Comparison of ENCODE assay signal across 8 mouse cellular contexts in the genomic region with DNA sequence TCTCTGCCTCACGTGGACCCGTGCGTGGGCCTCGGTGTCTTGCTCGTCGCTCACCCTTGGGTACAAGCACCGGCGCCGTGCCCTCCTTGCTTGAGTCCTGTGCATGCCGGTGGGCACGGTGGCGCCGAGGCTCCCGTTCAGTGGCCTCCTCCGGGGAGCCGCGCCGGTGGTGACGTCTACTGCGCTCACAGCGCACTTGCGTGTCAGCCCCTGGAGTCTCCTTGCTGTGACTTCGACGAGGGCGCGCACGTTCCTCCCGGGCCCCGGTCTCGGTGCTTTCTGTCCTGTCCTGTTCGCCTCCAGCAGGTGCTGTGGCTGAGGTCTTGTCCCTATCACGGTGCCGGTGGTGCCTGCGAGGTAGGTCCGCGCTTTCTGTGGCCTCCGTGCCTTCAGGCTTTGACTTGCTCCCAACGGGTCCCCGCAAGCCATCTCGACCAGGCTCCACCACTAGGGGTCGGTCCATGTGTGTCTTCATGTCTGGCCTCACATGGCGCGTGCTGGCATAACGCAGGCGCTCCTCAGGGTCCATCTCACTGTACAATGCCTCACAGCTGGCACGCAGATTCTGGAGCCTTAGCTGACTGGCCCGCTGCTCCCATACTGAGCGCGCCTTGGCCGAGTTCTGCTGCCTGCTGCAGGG.
DNase-seq lines count a peak whose midpoint lies in the region; ATAC-seq and TF ChIP-seq lines count a peak whose summit lies in the region.

No protein-coding gene starts in this region.

- DNase-seq in adrenal gland, adult (ENCODE audit: inconsistent age in 2 of 2, low spot score in 1 of 2): peak; percentile 13 to 39
- no peak for DNase-seq in adrenal gland, adult 18-20 months (ENCODE audit: low spot score in 2 of 2)
- DNase-seq in forebrain, postnatal 0 days: peak; percentile 63
- DNase-seq in liver, embryonic 11.5 days (ENCODE audit: low spot score): peak; percentile 48

- TF ChIP-seq CTCF in bone marrow, adult 2 months (IDR thresholded peaks at IDR 0.05; ENCODE audit: control insufficient read depth, insufficient read depth, low read length): peak; percentile 53; the same call in 1 of the 2 replicates
- peak; percentile 71 for TF ChIP-seq CTCF in forebrain, postnatal 0 days (IDR thresholded peaks at IDR 0.05; ENCODE audit: low read depth)

- no peaks in the 10 kb centered on the region for H3K9me3 ChIP-seq in forebrain, postnatal 0 days (ENCODE audit: low read length)
- H3K9me3 ChIP-seq in intestine, embryonic 15.5 days: no peaks in the 10 kb centered on the region
- no peaks in the 10 kb centered on the region for H3K9me3 ChIP-seq in liver, embryonic 11.5 days (ENCODE audit: control insufficient read depth, low read length)
- no peaks in the 10 kb centered on the region for H3K9me3 ChIP-seq in midbrain, embryonic 16.5 days (replicated peaks; ENCODE audit: control insufficient read depth, low read length, poor library complexity, severe bottlenecking)
- no peaks in the 10 kb centered on the region for H3K9me3 ChIP-seq in stomach, embryonic 14.5 days (ENCODE audit: control insufficient read depth, low read depth, low read length)

- H3K27me3 ChIP-seq in forebrain, postnatal 0 days (ENCODE audit: insufficient read depth, low read length): no peaks in the 10 kb centered on the region
- H3K27me3 ChIP-seq in intestine, embryonic 15.5 days (replicated peaks): no peaks in the 10 kb centered on the region; the same call in 1 of the 2 replicates
- peaks cover 18% of the 10 kb centered on the region for H3K27me3 ChIP-seq in liver, embryonic 11.5 days (replicated peaks; ENCODE audit: control insufficient read depth, insufficient read depth, low read length)
- no peaks in the 10 kb centered on the region for H3K27me3 ChIP-seq in midbrain, embryonic 16.5 days (ENCODE audit: control insufficient read depth, insufficient read depth, low read depth, low read length)
- no peaks in the 10 kb centered on the region for H3K27me3 ChIP-seq in stomach, embryonic 14.5 days (ENCODE audit: control insufficient read depth, insufficient read depth, low read length)

- no peak overlapping the region for H3K27ac ChIP-seq in bone marrow, adult 2 months (ENCODE audit: control insufficient read depth, insufficient read depth, low read depth, low read length, poor library complexity)
- no peak overlapping the region for H3K27ac ChIP-seq in forebrain, postnatal 0 days (ENCODE audit: low read depth, low read length)
- no peak overlapping the region for H3K27ac ChIP-seq in intestine, embryonic 15.5 days
- no peak overlapping the region for H3K27ac ChIP-seq in liver, embryonic 11.5 days (ENCODE audit: low read depth, low read length)
- no peak overlapping the region for H3K27ac ChIP-seq in midbrain, embryonic 16.5 days (ENCODE audit: low read length)
- no peak overlapping the region for H3K27ac ChIP-seq in stomach, embryonic 14.5 days (ENCODE audit: low read length)

- peak overlapping the region; percentile 23 for H3K4me3 ChIP-seq in bone marrow, adult 2 months (replicated peaks; ENCODE audit: control insufficient read depth, low read depth, low read length)
- H3K4me3 ChIP-seq in forebrain, postnatal 0 days (ENCODE audit: low read depth, low read length): no peak overlapping the region
- H3K4me3 ChIP-seq in intestine, embryonic 15.5 days (replicated peaks): peak overlapping the region; percentile 23
- peak overlapping the region; percentile 26; the same call in 1 of the 2 replicates for H3K4me3 ChIP-seq in liver, embryonic 11.5 days (ENCODE audit: low read depth, low read length)
- H3K4me3 ChIP-seq in midbrain, embryonic 16.5 days (ENCODE audit: low read depth, low read length): no peak overlapping the region
- H3K4me3 ChIP-seq in stomach, embryonic 14.5 days (ENCODE audit: low read depth, low read length): peak overlapping the region; percentile 22

- TF ChIP-seq POLR2A in bone marrow, adult 2 months (IDR thresholded peaks at IDR 0.05; ENCODE audit: borderline replicate concordance, control insufficient read depth, low read depth, low read length): no peak

- peak; percentile 77 for ATAC-seq in forebrain, postnatal 0 days
- ATAC-seq in intestine, embryonic 15.5 days: peak; percentile 55; the same call in 1 of the 2 replicates
- no peak; the same call in 1 of the 2 replicates for ATAC-seq in liver, embryonic 11.5 days (replicated peaks; ENCODE audit: low FRiP score)
- peak; percentile 59 for ATAC-seq in midbrain, embryonic 16.5 days
- peak; percentile 44 for ATAC-seq in stomach, embryonic 14.5 days (ENCODE audit: insufficient number of reproducible peaks, insufficient read depth, low FRiP score, low read depth)

- peaks cover 2% of the 10 kb centered on the region; the same call in 1 of the 2 replicates for H3K4me1 ChIP-seq in bone marrow, adult 2 months (ENCODE audit: control insufficient read depth, insufficient read depth, low read length)
- no peaks in the 10 kb centered on the region for H3K4me1 ChIP-seq in forebrain, postnatal 0 days (ENCODE audit: insufficient read depth)
- H3K4me1 ChIP-seq in intestine, embryonic 15.5 days (replicated peaks): 0 out of 2 replicates have a peak, but pooled peaks cover 3% of the 10 kb centered on the region
- H3K4me1 ChIP-seq in liver, embryonic 11.5 days (replicated peaks; ENCODE audit: control insufficient read depth, insufficient read depth, low read length): no peaks in the 10 kb centered on the region
- H3K4me1 ChIP-seq in midbrain, embryonic 16.5 days (ENCODE audit: control insufficient read depth, insufficient read depth, low read length): no peaks in the 10 kb centered on the region
- H3K4me1 ChIP-seq in stomach, embryonic 14.5 days (ENCODE audit: control insufficient read depth, insufficient read depth, low read length): peaks cover 3% of the 10 kb centered on the region; the same call in 1 of the 2 replicates

- H3K4me2 ChIP-seq in forebrain, postnatal 0 days (ENCODE audit: low read depth): peak overlapping the region; percentile 19
- peak overlapping the region; percentile 69 for H3K4me2 ChIP-seq in intestine, embryonic 15.5 days (replicated peaks)
- H3K4me2 ChIP-seq in liver, embryonic 11.5 days: peak overlapping the region; percentile 55
- H3K4me2 ChIP-seq in midbrain, embryonic 16.5 days (ENCODE audit: low read length): peak overlapping the region; percentile 32
- H3K4me2 ChIP-seq in stomach, embryonic 14.5 days (replicated peaks; ENCODE audit: low read depth, low read length): peak overlapping the region; percentile 47

- peaks cover 62% of the 10 kb centered on the region for H3K36me3 ChIP-seq in forebrain, postnatal 0 days (ENCODE audit: insufficient read depth)
- no peaks in the 10 kb centered on the region for H3K36me3 ChIP-seq in intestine, embryonic 15.5 days
- no peaks in the 10 kb centered on the region for H3K36me3 ChIP-seq in liver, embryonic 11.5 days (ENCODE audit: control insufficient read depth, insufficient read depth, low read length)
- H3K36me3 ChIP-seq in midbrain, embryonic 16.5 days (ENCODE audit: control insufficient read depth, insufficient read depth, low read length): peaks cover 25% of the 10 kb centered on the region
- H3K36me3 ChIP-seq in stomach, embryonic 14.5 days (ENCODE audit: control insufficient read depth, insufficient read depth, low read length): no peaks in the 10 kb centered on the region

- H3K9ac ChIP-seq in forebrain, postnatal 0 days: no peak overlapping the region
- H3K9ac ChIP-seq in intestine, embryonic 15.5 days: no peak overlapping the region
- no peak overlapping the region for H3K9ac ChIP-seq in liver, embryonic 11.5 days (ENCODE audit: low read depth, low read length)
- no peak overlapping the region for H3K9ac ChIP-seq in midbrain, embryonic 16.5 days (ENCODE audit: low read depth, low read length)
- H3K9ac ChIP-seq in stomach, embryonic 14.5 days (replicated peaks; ENCODE audit: low read depth, low read length): no peak overlapping the region

- 33% methylated on average over 50 of the region's 50 CpGs for WGBS in bone marrow, adult 2 months
- 30% methylated on average over 50 of the region's 50 CpGs for WGBS in forebrain, postnatal 0 days
- 23% methylated on average over 50 of the region's 50 CpGs for WGBS in intestine, embryonic 15.5 days
- WGBS in liver, embryonic 11.5 days: 23% methylated on average over 50 of the region's 50 CpGs
- 29% methylated on average over 50 of the region's 50 CpGs for WGBS in midbrain, embryonic 16.5 days
- WGBS in stomach, embryonic 14.5 days: 25% methylated on average over 50 of the region's 50 CpGs

Comparison
In these comparisons a context has a peak if more than half of its experiments do, and no peak if none do; other contexts are left out.
1. DNase-seq: peak in adrenal gland, adult (2 of 2), forebrain, postnatal 0 days (single experiment) and liver, embryonic 11.5 days (single experiment); none in adrenal gland, adult 18-20 months (0 of 2).
2. H3K4me3 ChIP-seq: peak in bone marrow, adult 2 months (single experiment), intestine, embryonic 15.5 days (single experiment), liver, embryonic 11.5 days (single experiment) and stomach, embryonic 14.5 days (single experiment); none in forebrain, postnatal 0 days (single experiment) and midbrain, embryonic 16.5 days (single experiment).
3. H3K4me2 ChIP-seq: peak in every context shown above with its lines; median percentile 69 in intestine, embryonic 15.5 days; 55 in liver, embryonic 11.5 days; 47 in stomach, embryonic 14.5 days; 32 in midbrain, embryonic 16.5 days; 19 in forebrain, postnatal 0 days.